24 mouse cellular contexts compared by ENCODE assay signal in the genomic region with DNA sequence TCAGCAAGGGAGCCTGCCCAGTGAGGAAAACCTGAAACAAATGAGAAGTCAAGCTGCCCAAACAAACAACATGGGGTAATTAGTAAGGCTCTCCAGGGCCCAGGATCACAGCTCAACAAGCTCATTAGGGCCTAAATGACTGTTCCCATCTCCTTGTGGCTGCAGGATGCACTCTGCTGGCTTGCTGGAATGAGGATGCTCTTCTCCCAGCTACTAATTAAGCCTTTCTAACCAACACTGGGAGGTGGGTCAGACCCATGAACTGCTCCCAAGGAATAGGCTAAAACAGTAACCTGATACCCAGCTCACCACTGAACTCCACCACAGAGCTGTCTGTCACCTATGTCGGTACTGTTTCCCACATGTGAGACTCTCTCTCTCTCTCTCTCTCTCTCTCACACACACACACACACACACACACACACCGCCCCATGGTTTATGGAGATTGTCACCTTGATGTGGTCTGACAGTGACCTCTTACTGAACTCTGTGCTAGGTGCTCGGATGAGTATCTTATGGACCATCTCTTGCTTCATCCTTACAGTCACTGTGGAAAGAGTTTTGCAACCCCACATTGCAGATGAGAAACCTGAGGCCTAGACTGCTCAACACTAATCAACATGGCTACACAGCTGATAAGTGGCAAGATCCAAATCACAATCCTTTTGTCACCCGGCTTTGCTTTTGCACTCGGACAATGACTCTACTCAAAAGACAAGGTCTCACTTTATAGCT. TPM values are rescaled to one million over a fixed set of nuclear protein-coding genes. Genes with fewer than 3 reads are reported as not detected.
DNase-seq lines count a peak whose midpoint lies in the region; ATAC-seq and TF ChIP-seq lines count a peak whose summit lies in the region.
"Had no signal": no experiment of that assay in that cellular context is flagged by ENCODE, and none has a peak within 500 bp of the region (broad histone marks: within the 10 kb centered on the region; RNA-seq: fewer than 3 reads in every experiment).

No protein-coding gene starts in this region.

- no peak overlapping the region for H3K4me2 ChIP-seq in kidney, embryonic 14.5 days (replicated peaks; ENCODE audit: low read depth, low read length)
- no peak overlapping the region for H3K4me2 ChIP-seq in embryonic facial prominence, embryonic 14.5 days (ENCODE audit: low read depth, low read length)
- H3K4me2 ChIP-seq: embryonic facial prominence, embryonic 12.5 days; heart, embryonic 15.5 days; hindbrain, embryonic 15.5 days; liver, embryonic 12.5 days; midbrain, embryonic 11.5 days had no signal

- H3K27ac ChIP-seq in kidney, embryonic 14.5 days (ENCODE audit: low read depth, low read length): no peak overlapping the region
- peak overlapping the region; percentile 24; the same call in 1 of the 2 replicates for H3K27ac ChIP-seq in ES-E14 (ENCODE audit: insufficient read depth, low read depth, low read length, poor library complexity, severe bottlenecking)
- no peak overlapping the region for H3K27ac ChIP-seq in embryonic facial prominence, embryonic 14.5 days (replicated peaks; ENCODE audit: low read depth, low read length)
- H3K27ac ChIP-seq: embryonic facial prominence, embryonic 12.5 days; gastrocnemius, adult 2 months; heart, embryonic 15.5 days; hindbrain, embryonic 15.5 days; liver, embryonic 12.5 days had no signal

- in situ Hi-C loops in ES-E14 (cut with MboI; ENCODE audit: low sequenced_read_pairs in 2 of 2, unreplicated experiment in 2 of 2): no loop called here

- 0 out of 2 replicates have a peak, but pooled peaks cover 4% of the 10 kb centered on the region for H3K4me1 ChIP-seq in kidney, embryonic 14.5 days (ENCODE audit: control insufficient read depth, insufficient read depth, low read length)
- no peaks in the 10 kb centered on the region for H3K4me1 ChIP-seq in ES-E14 (ENCODE audit: control insufficient read depth in 2 of 2, insufficient read depth in 2 of 2, low read length in 2 of 2, poor library complexity in 1 of 2)
- H3K4me1 ChIP-seq in embryonic facial prominence, embryonic 14.5 days (ENCODE audit: control insufficient read depth, insufficient read depth, low read length): no peaks in the 10 kb centered on the region
- H3K4me1 ChIP-seq: embryonic facial prominence, embryonic 12.5 days; heart, embryonic 15.5 days; hindbrain, embryonic 15.5 days; liver, embryonic 12.5 days had no signal

- no peak for DNase-seq in kidney, postnatal 10 days
- no peak for DNase-seq in ES-E14 (ENCODE audit: low read depth, low spot score)
- no peak for DNase-seq in embryonic facial prominence, embryonic 14.5 days (ENCODE audit: low spot score)
- peak; percentile 43 for DNase-seq in retina, embryonic 14.5 days (ENCODE audit: low spot score)
- DNase-seq: adrenal gland, postnatal 25 days; cerebellum, adult 2 months; cerebellum, postnatal 36 days; gastrocnemius, adult 2 months; heart, postnatal 4 days; layer of hippocampus, adult 9-11 months; lung, adult 2 months; lung, postnatal 36 days; right cerebral cortex, adult 18-20 months had no signal

- H3K9ac ChIP-seq in kidney, embryonic 14.5 days (ENCODE audit: low read depth, low read length): no peak overlapping the region
- H3K9ac ChIP-seq in ES-E14 (ENCODE audit: insufficient read depth, low read depth, low read length, poor library complexity, severe bottlenecking): no peak overlapping the region
- H3K9ac ChIP-seq in embryonic facial prominence, embryonic 14.5 days (ENCODE audit: low read depth, low read length): no peak overlapping the region
- H3K9ac ChIP-seq: embryonic facial prominence, embryonic 12.5 days; heart, embryonic 15.5 days; hindbrain, embryonic 15.5 days; liver, embryonic 12.5 days had no signal

- H3K4me3 ChIP-seq in kidney, embryonic 14.5 days (ENCODE audit: low read length): no peak overlapping the region
- no peak overlapping the region for H3K4me3 ChIP-seq in ES-E14 (ENCODE audit: insufficient read depth in 1 of 2, low read depth in 1 of 2, low read length in 2 of 2, poor library complexity in 1 of 2, severe bottlenecking in 1 of 2)
- no peak overlapping the region for H3K4me3 ChIP-seq in embryonic facial prominence, embryonic 14.5 days (ENCODE audit: low read depth, low read length)
- H3K4me3 ChIP-seq: embryonic facial prominence, embryonic 12.5 days; gastrocnemius, adult 2 months; heart, embryonic 15.5 days; hindbrain, embryonic 15.5 days; liver, embryonic 12.5 days had no signal

- H3K9me3 ChIP-seq in kidney, embryonic 14.5 days (ENCODE audit: control insufficient read depth, low read length): no peaks in the 10 kb centered on the region
- no peaks in the 10 kb centered on the region for H3K9me3 ChIP-seq in ES-E14 (ENCODE audit: control insufficient read depth, insufficient read depth, low read depth, low read length)
- no peaks in the 10 kb centered on the region for H3K9me3 ChIP-seq in embryonic facial prominence, embryonic 14.5 days (ENCODE audit: control insufficient read depth, low read length)
- H3K9me3 ChIP-seq: embryonic facial prominence, embryonic 12.5 days; G1E; heart, embryonic 15.5 days; hindbrain, embryonic 15.5 days; liver, embryonic 12.5 days had no signal

- ATAC-seq in kidney, embryonic 14.5 days (ENCODE audit: low FRiP score, low TSS enrichment): peak; percentile 87
- 0 out of 2 replicates have a peak, but pooled peaks have one; percentile 12 for ATAC-seq in embryonic facial prominence, embryonic 14.5 days (ENCODE audit: low read depth)
- ATAC-seq in inflammation-experienced regulatory T-cells, adult 6 months: no peak
- no peak for ATAC-seq in cerebellum, adult (ENCODE audit: insufficient number of reproducible peaks, low FRiP score, low TSS enrichment)
- ATAC-seq: CD4-positive, CD25-positive, alpha-beta regulatory T cell, adult 4 months; intestine, embryonic 16.5 days; liver, embryonic 12.5 days had no signal

- H3K36me3 ChIP-seq in kidney, embryonic 14.5 days (ENCODE audit: control insufficient read depth, insufficient read depth, low read length): no peaks in the 10 kb centered on the region
- H3K36me3 ChIP-seq in ES-E14 (ENCODE audit: control insufficient read depth, insufficient read depth, low read length, poor library complexity, severe bottlenecking): no peaks in the 10 kb centered on the region
- no peaks in the 10 kb centered on the region for H3K36me3 ChIP-seq in embryonic facial prominence, embryonic 14.5 days (ENCODE audit: control insufficient read depth, insufficient read depth, low read length)
- H3K36me3 ChIP-seq: embryonic facial prominence, embryonic 12.5 days; G1E; heart, embryonic 15.5 days; hindbrain, embryonic 15.5 days; liver, embryonic 12.5 days had no signal

- no peaks in the 10 kb centered on the region for H3K27me3 ChIP-seq in kidney, embryonic 14.5 days (ENCODE audit: control insufficient read depth, insufficient read depth, low read length)
- H3K27me3 ChIP-seq in embryonic facial prominence, embryonic 14.5 days (replicated peaks; ENCODE audit: control insufficient read depth, insufficient read depth, low read length): no peaks in the 10 kb centered on the region
- H3K27me3 ChIP-seq: embryonic facial prominence, embryonic 12.5 days; heart, embryonic 15.5 days; hindbrain, embryonic 15.5 days had no signal

- 61% methylated on average over 5 of the region's 5 CpGs for WGBS in kidney, embryonic 14.5 days
- 63% methylated on average over 5 of the region's 5 CpGs for WGBS in embryonic facial prominence, embryonic 14.5 days

TF ChIP-seq in ES-E14, 5 proteins besides CTCF, POLR2A, EP300 and RAD21:
- TF ChIP-seq CHD2 (IDR thresholded peaks at IDR 0.05; ENCODE audit: low read depth, low read length) (no peak), HCFC1 (IDR thresholded peaks at IDR 0.05; ENCODE audit: borderline replicate concordance, insufficient read depth, low read length) (no peak), ZNF384 (IDR thresholded peaks at IDR 0.05; ENCODE audit: low read depth, low read length) (no peak), MAFK (IDR thresholded peaks at IDR 0.05; ENCODE audit: insufficient read depth, low read depth, low read length) (no peak), ZC3H11A (IDR thresholded peaks at IDR 0.05; ENCODE audit: borderline replicate concordance, low read depth, low read length) (no peak)

RNA-seq across cellular contexts. Expression of a gene that starts 18.5 kb away (rescaled TPM):
- polyA plus RNA-seq in kidney, embryonic 14.5 days (2014; fragmentation: Nextera tagmentation; extraction: Ambion mirVana): 21.1 and 30.6 TPM in 2 replicates
- total RNA-seq in ES-E14 (2012; rRNA removed): 14.9 and 15.7 TPM in 2 replicates
- polyA plus RNA-seq in embryonic facial prominence, embryonic 14.5 days (2014; fragmentation: Nextera tagmentation; extraction: Ambion mirVana): 46.8 and 54.9 TPM in 2 replicates
- 10 to 100 TPM; 15.8 to 23.3 (median 15.8) TPM for polyA plus RNA-seq in inflammation-experienced regulatory T-cells, adult 6 months (2017; shearing (Covaris generic))
- polyA plus RNA-seq: G1E had no signal

Comparison
In these comparisons a context has a peak if more than half of its experiments do, and no peak if none do; other contexts are left out.
1. ATAC-seq: peak in kidney, embryonic 14.5 days (single experiment) and embryonic facial prominence, embryonic 14.5 days (single experiment); none in inflammation-experienced regulatory T-cells, adult 6 months (single experiment) and cerebellum, adult (single experiment).